Mouse (Mus musculus): ENCODE results near the gene Clrn3. TPM values are rescaled to one million over a fixed set of nuclear protein-coding genes. Genes with fewer than 3 reads are reported as not detected.
A peak's percentile ranks its signal among the peaks of the same experiment; 100 is the strongest.
"Not testable (repeated sequence)": the region's sequence is repeated elsewhere in the genome, so short reads cannot be mapped to it uniquely, and the experiment has no call there.

Clrn3 gene
- polyA plus RNA-seq (2014; fragmentation: Nextera tagmentation; extraction: Ambion mirVana) = not detected in 2 replicates

GRCm38 (mm10) chr7:135528515-135528914, at the start of gene Clrn3:
Gene Clrn3 (minus strand): TSS chr7:135528654.
- no peaks in the 10 kb centered on the region for H3K27me3 ChIP-seq (ENCODE audit: control insufficient read depth, insufficient read depth, low read length)
- no peak within 1 kb of the TSS for H3K9ac ChIP-seq (replicated peaks; ENCODE audit: low read length)
- no peak for DNase-seq (ENCODE audit: low spot score)
- WGBS = 88% methylated on average over 7 of the region's 7 CpGs
- H3K4me3 ChIP-seq (ENCODE audit: low read depth, low read length) = no peak within 1 kb of the TSS
- no peak for ATAC-seq (replicated peaks; ENCODE audit: insufficient number of reproducible peaks, low FRiP score, low TSS enrichment, low read depth)
- no peaks in the 10 kb centered on the region for H3K9me3 ChIP-seq (replicated peaks; ENCODE audit: control insufficient read depth, low read length)
- H3K4me2 ChIP-seq (ENCODE audit: low read depth, low read length) = no peak within 1 kb of the TSS
- H3K27ac ChIP-seq (replicated peaks; ENCODE audit: low read depth, low read length) = no peak within 1 kb of the TSS
- no peaks in the 10 kb centered on the region for H3K4me1 ChIP-seq (ENCODE audit: control insufficient read depth, insufficient read depth, low read length)
- H3K36me3 ChIP-seq (replicated peaks; ENCODE audit: control insufficient read depth, insufficient read depth, low read depth, low read length) = no peaks in the 10 kb centered on the region

- Histone ChIP-seq H3K27ac (replicated peaks; ENCODE audit: low read depth, low read length) (no peak overlapping the region), H3K27me3 (ENCODE audit: control insufficient read depth, insufficient read depth, low read length) (no peaks in the 10 kb centered on the region), H3K9me3 (replicated peaks; ENCODE audit: control insufficient read depth, low read length) (no peaks in the 10 kb centered on the region), H3K9ac (replicated peaks; ENCODE audit: low read length) (no peak overlapping the region), H3K36me3 (replicated peaks; ENCODE audit: control insufficient read depth, insufficient read depth, low read depth, low read length) (no peaks in the 10 kb centered on the region), H3K4me3 (ENCODE audit: low read depth, low read length) (no peak overlapping the region), H3K4me2 (ENCODE audit: low read depth, low read length) (no peak overlapping the region), H3K4me1 (ENCODE audit: control insufficient read depth, insufficient read depth, low read length) (no peaks in the 10 kb centered on the region)
- 92% methylated on average over 3 of the region's 3 CpGs for WGBS
- ATAC-seq (replicated peaks; ENCODE audit: insufficient number of reproducible peaks, low FRiP score, low TSS enrichment, low read depth) (no peak), DNase-seq (ENCODE audit: low spot score) (no peak)
Measured at GRCm38 (mm10) chr7:135576329-135576728, 47.9 kb upstream of the Clrn3 start.

GRCm38 (mm10) chr7:135575319-135576069, 47.0 kb upstream of the Clrn3 start:
- not testable (repeated sequence) for H3K36me3 ChIP-seq (replicated peaks; ENCODE audit: control insufficient read depth, insufficient read depth, low read depth, low read length); H3K4me1 ChIP-seq (ENCODE audit: control insufficient read depth, insufficient read depth, low read length); ATAC-seq (replicated peaks; ENCODE audit: insufficient number of reproducible peaks, low FRiP score, low TSS enrichment, low read depth); H3K27me3 ChIP-seq (ENCODE audit: control insufficient read depth, insufficient read depth, low read length); H3K27ac ChIP-seq (replicated peaks; ENCODE audit: low read depth, low read length); DNase-seq (ENCODE audit: low spot score); H3K9ac ChIP-seq (replicated peaks; ENCODE audit: low read length); H3K4me2 ChIP-seq (ENCODE audit: low read depth, low read length); H3K9me3 ChIP-seq (replicated peaks; ENCODE audit: control insufficient read depth, low read length); H3K4me3 ChIP-seq (ENCODE audit: low read depth, low read length)
- WGBS = 75% methylated on average over 7 of the region's 7 CpGs

- Histone ChIP-seq H3K9ac (replicated peaks; ENCODE audit: low read length) (no peak overlapping the region), H3K4me1 (ENCODE audit: control insufficient read depth, insufficient read depth, low read length) (no peaks in the 10 kb centered on the region), H3K27me3 (ENCODE audit: control insufficient read depth, insufficient read depth, low read length) (no peaks in the 10 kb centered on the region), H3K4me2 (ENCODE audit: low read depth, low read length) (no peak overlapping the region), H3K4me3 (ENCODE audit: low read depth, low read length) (no peak overlapping the region), H3K9me3 (replicated peaks; ENCODE audit: control insufficient read depth, low read length) (no peaks in the 10 kb centered on the region), H3K36me3 (replicated peaks; ENCODE audit: control insufficient read depth, insufficient read depth, low read depth, low read length) (no peaks in the 10 kb centered on the region), H3K27ac (replicated peaks; ENCODE audit: low read depth, low read length) (peak overlapping the region; percentile 52)
- ATAC-seq (replicated peaks; ENCODE audit: insufficient number of reproducible peaks, low FRiP score, low TSS enrichment, low read depth) (peak; percentile 91), DNase-seq (ENCODE audit: low spot score) (peak; percentile 79)
- 22% methylated on average over 10 of the region's 10 CpGs for WGBS
Measured at GRCm38 (mm10) chr7:135571951-135572559, 43.6 kb upstream of the Clrn3 start.

GRCm38 (mm10) chr7:135571392-135571791, 42.9 kb upstream of the Clrn3 start:
- Histone ChIP-seq H3K4me3 (ENCODE audit: low read depth, low read length) (no peak overlapping the region), H3K9ac (replicated peaks; ENCODE audit: low read length) (no peak overlapping the region), H3K9me3 (replicated peaks; ENCODE audit: control insufficient read depth, low read length) (no peaks in the 10 kb centered on the region), H3K36me3 (replicated peaks; ENCODE audit: control insufficient read depth, insufficient read depth, low read depth, low read length) (no peaks in the 10 kb centered on the region), H3K4me1 (ENCODE audit: control insufficient read depth, insufficient read depth, low read length) (no peaks in the 10 kb centered on the region), H3K27me3 (ENCODE audit: control insufficient read depth, insufficient read depth, low read length) (no peaks in the 10 kb centered on the region), H3K4me2 (ENCODE audit: low read depth, low read length) (no peak overlapping the region), H3K27ac (replicated peaks; ENCODE audit: low read depth, low read length) (no peak overlapping the region)
- no peak for ATAC-seq (replicated peaks; ENCODE audit: insufficient number of reproducible peaks, low FRiP score, low TSS enrichment, low read depth)
- no peak for DNase-seq (ENCODE audit: low spot score)

GRCm38 (mm10) chr7:135568550-135568949, 40.1 kb upstream of the Clrn3 start:
- Histone ChIP-seq H3K9ac (replicated peaks; ENCODE audit: low read length) (no peak overlapping the region), H3K36me3 (replicated peaks; ENCODE audit: control insufficient read depth, insufficient read depth, low read depth, low read length) (no peaks in the 10 kb centered on the region), H3K27ac (replicated peaks; ENCODE audit: low read depth, low read length) (no peak overlapping the region), H3K4me2 (ENCODE audit: low read depth, low read length) (no peak overlapping the region), H3K27me3 (ENCODE audit: control insufficient read depth, insufficient read depth, low read length) (no peaks in the 10 kb centered on the region), H3K4me3 (ENCODE audit: low read depth, low read length) (no peak overlapping the region), H3K9me3 (replicated peaks; ENCODE audit: control insufficient read depth, low read length) (no peaks in the 10 kb centered on the region), H3K4me1 (ENCODE audit: control insufficient read depth, insufficient read depth, low read length) (no peaks in the 10 kb centered on the region)
- DNase-seq (ENCODE audit: low spot score) = no peak
- no peak for ATAC-seq (replicated peaks; ENCODE audit: insufficient number of reproducible peaks, low FRiP score, low TSS enrichment, low read depth)
- WGBS = 76% methylated on average over 2 of the region's 2 CpGs

- Histone ChIP-seq H3K9ac (replicated peaks; ENCODE audit: low read length) (no peak overlapping the region), H3K27me3 (ENCODE audit: control insufficient read depth, insufficient read depth, low read length) (no peaks in the 10 kb centered on the region), H3K4me2 (ENCODE audit: low read depth, low read length) (no peak overlapping the region), H3K36me3 (replicated peaks; ENCODE audit: control insufficient read depth, insufficient read depth, low read depth, low read length) (no peaks in the 10 kb centered on the region), H3K27ac (replicated peaks; ENCODE audit: low read depth, low read length) (no peak overlapping the region), H3K9me3 (replicated peaks; ENCODE audit: control insufficient read depth, low read length) (no peaks in the 10 kb centered on the region), H3K4me1 (ENCODE audit: control insufficient read depth, insufficient read depth, low read length) (no peaks in the 10 kb centered on the region), H3K4me3 (ENCODE audit: low read depth, low read length) (no peak overlapping the region)
- 91% methylated on average over 1 of the region's 1 CpGs for WGBS
- DNase-seq (ENCODE audit: low spot score) (no peak), ATAC-seq (replicated peaks; ENCODE audit: insufficient number of reproducible peaks, low FRiP score, low TSS enrichment, low read depth) (no peak)
Measured at GRCm38 (mm10) chr7:135567582-135567981, 39.1 kb upstream of the Clrn3 start.

GRCm38 (mm10) chr7:135566013-135566412, 37.6 kb upstream of the Clrn3 start:
- H3K27me3 ChIP-seq (ENCODE audit: control insufficient read depth, insufficient read depth, low read length) = no peaks in the 10 kb centered on the region
- H3K9me3 ChIP-seq (replicated peaks; ENCODE audit: control insufficient read depth, low read length) = no peaks in the 10 kb centered on the region
- WGBS = 83% methylated on average over 5 of the region's 5 CpGs
- H3K4me1 ChIP-seq (ENCODE audit: control insufficient read depth, insufficient read depth, low read length) = no peaks in the 10 kb centered on the region
- DNase-seq (ENCODE audit: low spot score) = no peak
- no peak overlapping the region for H3K4me3 ChIP-seq (ENCODE audit: low read depth, low read length)
- ATAC-seq (replicated peaks; ENCODE audit: insufficient number of reproducible peaks, low FRiP score, low TSS enrichment, low read depth) = no peak
- H3K36me3 ChIP-seq (replicated peaks; ENCODE audit: control insufficient read depth, insufficient read depth, low read depth, low read length) = no peaks in the 10 kb centered on the region
- no peak overlapping the region for H3K27ac ChIP-seq (replicated peaks; ENCODE audit: low read depth, low read length)
- no peak overlapping the region for H3K9ac ChIP-seq (replicated peaks; ENCODE audit: low read length)
- H3K4me2 ChIP-seq (ENCODE audit: low read depth, low read length) = no peak overlapping the region
